Mouse (Mus musculus) liver, postnatal 0 days (tissue): ENCODE data around the gene Gata2. TPM values are rescaled to one million over a fixed set of nuclear protein-coding genes. Genes with fewer than 3 reads are reported as not detected.

Experiments
- ATAC-seq: fragments of 200-750 bp; cut with Nextera tagmentation; 2 replicates; pipeline ENCODE4 v1.8.0; 2017; ENCODE audit warnings: mild to moderate bottlenecking, moderate library complexity
- DNase-seq: peaks from one replicate; pipeline ENCODE4 v3.0.0-alpha.2; 2016
- H3K27ac ChIP-seq: fragments of 300-500 bp; sonication (generic); 2 replicates; pipeline ENCODE4 v1.5.1; 2014; ENCODE audit warnings: antibody characterized with exemption, moderate library complexity, mild to moderate bottlenecking, low read depth
- H3K27me3 ChIP-seq: fragments of 300-500 bp; sonication (generic); 2 replicates; pipeline ENCODE4 v1.6.1; 2014; ENCODE audit warnings: low read length, control low read depth, mixed read lengths; ENCODE audit not compliant: insufficient read depth
- H3K36me3 ChIP-seq: fragments of 300-500 bp; sonication (generic); replicated peaks from 2 replicates; pipeline ENCODE4 v1.6.1; 2014; ENCODE audit warnings: mild to moderate bottlenecking, control low read depth, low read length, moderate library complexity, mixed read lengths; ENCODE audit not compliant: insufficient read depth
- H3K4me1 ChIP-seq: fragments of 300-500 bp; sonication (generic); 2 replicates; pipeline ENCODE4 v1.6.1; 2014; ENCODE audit warnings: antibody characterized with exemption, mild to moderate bottlenecking, control low read depth; ENCODE audit not compliant: insufficient read depth
- H3K4me2 ChIP-seq: fragments of 300-500 bp; sonication (generic); 2 replicates; pipeline ENCODE4 v1.6.1; 2014; ENCODE audit warnings: low read depth, mild to moderate bottlenecking, low read length, moderate library complexity, mixed read lengths
- H3K4me3 ChIP-seq: fragments of 300-500 bp; sonication (generic); 2 replicates; pipeline ENCODE4 v1.5.1; 2014; ENCODE audit warnings: low read depth, low read length
- H3K9ac ChIP-seq: fragments of 300-500 bp; sonication (generic); replicated peaks from 2 replicates; pipeline ENCODE4 v1.6.1; 2014; ENCODE audit warnings: mild to moderate bottlenecking, moderate library complexity
- H3K9me3 ChIP-seq: fragments of 300-500 bp; sonication (generic); 2 replicates; pipeline ENCODE4 v1.6.1; 2016; ENCODE audit warnings: mild to moderate bottlenecking, control low read depth, low read length, mixed read lengths
- CTCF ChIP-seq: sonication (generic); IDR thresholded peaks from 2 replicates; pipeline ENCODE4 v1.5.1; 2016; ENCODE audit warnings: antibody characterized with exemption, low read depth
- EP300 ChIP-seq: IDR thresholded peaks from 2 replicates; pipeline ENCODE4 v1.6.1; 2016; ENCODE audit warnings: antibody characterized with exemption, low read depth, mild to moderate bottlenecking
- WGBS: fragments of 180-500 bp; shearing (Covaris S2); extraction: QIAGEN DNeasy Blood & Tissue Kit; methylation state at CpG from one replicate; pipeline ENCODE4 v1.1.7; 2014; ENCODE audit not compliant: insufficient replicate concordance; 5-methylcytosine and 5-hydroxymethylcytosine counted together
- polyA plus RNA-seq: library from polyadenylated mRNA; unstranded; fragments of >200 nt; fragmentation: Nextera tagmentation; extraction: Ambion mirVana; gene quantifications from 2 replicates; pipeline ENCODE4 v1.2.1, GENCODE M21; 2015

The Gata2 gene
- polyA plus RNA-seq, 1 experiment from 2014 or later, result 4.1 TPM

GRCm38 (mm10) chr6:88188148-88188547 lies 5.5 kb upstream of the Gata2 start:
- Histone ChIP-seq H3K4me1 (peaks cover 10% of the 10 kb centered on the region), H3K4me2 (no peak overlapping the region), H3K9ac (no peak overlapping the region), H3K36me3 (no peaks in the 10 kb centered on the region), H3K9me3 (no peaks in the 10 kb centered on the region), H3K4me3 (no peak overlapping the region), H3K27me3 (peaks cover 58% of the 10 kb centered on the region), H3K27ac (no peak overlapping the region)
- DNase-seq (no peak), ATAC-seq (no peak)
- TF ChIP-seq EP300 (no peak), CTCF (no peak)
- 74% methylated on average over 6 of the region's 6 CpGs for WGBS

GRCm38 (mm10) chr6:88189312-88190042 lies 4.2 kb upstream of the Gata2 start:
- TF ChIP-seq CTCF (peak; percentile 85), EP300 (no peak)
- peak overlapping the region; percentile 71 for H3K4me2 ChIP-seq
- 4% methylated on average over 55 of the region's 56 CpGs for WGBS
- peak; percentile 70 for DNase-seq
- H3K36me3 ChIP-seq, result no peaks in the 10 kb centered on the region
- H3K27me3 ChIP-seq, result peaks cover 71% of the 10 kb centered on the region
- H3K27ac ChIP-seq, result no peak overlapping the region
- ATAC-seq, result peak; percentile 74
- no peak overlapping the region for H3K9ac ChIP-seq
- H3K9me3 ChIP-seq, result no peaks in the 10 kb centered on the region
- peaks cover 18% of the 10 kb centered on the region for H3K4me1 ChIP-seq
- H3K4me3 ChIP-seq, result peak overlapping the region; percentile 50

GRCm38 (mm10) chr6:88190043-88190309 lies 3.7 kb upstream of the Gata2 start:
- WGBS, result 19% methylated on average over 13 of the region's 13 CpGs

GRCm38 (mm10) chr6:88190310-88191023 lies 3.2 kb upstream of the Gata2 start:
- ATAC-seq (no peak), DNase-seq (no peak)
- no peak overlapping the region for H3K27ac ChIP-seq
- 19% methylated on average over 49 of the region's 49 CpGs for whole genome bisulfite sequencing
- peak overlapping the region; percentile 50; the same call in 1 of the 2 replicates for H3K4me3 ChIP-seq
- H3K4me2 ChIP-seq, result no peak overlapping the region; the same call in 1 of the 2 replicates
- no peaks in the 10 kb centered on the region for H3K9me3 ChIP-seq
- no peak overlapping the region for H3K9ac ChIP-seq
- H3K4me1 ChIP-seq, result peaks cover 18% of the 10 kb centered on the region
- H3K36me3 ChIP-seq, result no peaks in the 10 kb centered on the region
- H3K27me3 ChIP-seq, result peaks cover 81% of the 10 kb centered on the region
- no peak for TF ChIP-seq EP300
- TF ChIP-seq CTCF, result no peak

More at GRCm38 (mm10) chr6:88190043-88190309, 3.7 kb upstream of the Gata2 start:
- DNase-seq (no peak), ATAC-seq (no peak)
- no peak overlapping the region for H3K27ac ChIP-seq
- H3K4me2 ChIP-seq, result peak overlapping the region; percentile 71
- no peaks in the 10 kb centered on the region for H3K36me3 ChIP-seq
- H3K4me3 ChIP-seq, result peak overlapping the region; percentile 50
- TF ChIP-seq EP300 (no peak), CTCF (no peak)
- H3K4me1 ChIP-seq, result peaks cover 18% of the 10 kb centered on the region
- H3K9me3 ChIP-seq, result no peaks in the 10 kb centered on the region
- H3K9ac ChIP-seq, result no peak overlapping the region
- H3K27me3 ChIP-seq, result peaks cover 76% of the 10 kb centered on the region

- no peaks in the 10 kb centered on the region for H3K9me3 ChIP-seq
- DNase-seq (no peak), ATAC-seq (no peak)
- no peak overlapping the region for H3K4me3 ChIP-seq
- peaks cover 18% of the 10 kb centered on the region for H3K4me1 ChIP-seq
- H3K27ac ChIP-seq, result no peak overlapping the region
- peaks cover 86% of the 10 kb centered on the region for H3K27me3 ChIP-seq
- H3K36me3 ChIP-seq, result no peaks in the 10 kb centered on the region
- TF ChIP-seq EP300 (no peak), CTCF (no peak)
- H3K4me2 ChIP-seq, result no peak overlapping the region
- no peak overlapping the region for H3K9ac ChIP-seq
- 47% methylated on average over 6 of the region's 6 CpGs for WGBS
Measured at GRCm38 (mm10) chr6:88191024-88191365, 2.7 kb upstream of the Gata2 start.

GRCm38 (mm10) chr6:88191411-88192070 lies 2.1 kb upstream of the Gata2 start:
- no peak for ATAC-seq
- no peak for DNase-seq
- no peak for TF ChIP-seq CTCF
- no peak for TF ChIP-seq EP300
- H3K9me3 ChIP-seq, result no peaks in the 10 kb centered on the region
- H3K4me3 ChIP-seq, result no peak overlapping the region
- H3K4me2 ChIP-seq, result no peak overlapping the region
- peaks cover 92% of the 10 kb centered on the region for H3K27me3 ChIP-seq
- no peak overlapping the region for H3K27ac ChIP-seq
- H3K4me1 ChIP-seq, result peaks cover 18% of the 10 kb centered on the region
- no peaks in the 10 kb centered on the region for H3K36me3 ChIP-seq
- no peak overlapping the region for H3K9ac ChIP-seq
- 20% methylated on average over 4 of the region's 4 CpGs for WGBS
